Mouse (Mus musculus) G1E (cell line): ENCODE measurements around the gene Gab1. TPM values are rescaled to one million over a fixed set of nuclear protein-coding genes. Genes with fewer than 3 reads are reported as not detected.
"Not testable (repeated sequence)": the region's sequence is repeated elsewhere in the genome, so short reads cannot be mapped to it uniquely, and the experiment has no call there.

Experiments
- ATAC-seq: 2 replicates; pipeline ENCODE4 v1.8.0; 2016; ENCODE audit warnings: mild to moderate bottlenecking; ENCODE audit not compliant: insufficient number of reproducible peaks, poor library complexity, low FRiP score, severe bottlenecking; ENCODE audit errors: extremely low read depth
- DNase-seq: peaks from one replicate; pipeline ENCODE4 v3.0.0; 2012; ENCODE audit warnings: low spot score
- H3K27me3 ChIP-seq: 2 replicates; pipeline ENCODE4 v1.6.1; 2012; ENCODE audit warnings: mild to moderate bottlenecking, low read length, inconsistent platforms; ENCODE audit not compliant: insufficient read depth
- H3K36me3 ChIP-seq: replicated peaks from 2 replicates; pipeline ENCODE3; 2012; ENCODE audit warnings: mild to moderate bottlenecking, inconsistent platforms
- H3K4me1 ChIP-seq: 2 replicates; pipeline ENCODE4 v1.6.1; 2012; ENCODE audit warnings: low read depth, low read length, inconsistent platforms, mixed read lengths; ENCODE audit not compliant: insufficient read depth
- H3K4me3 ChIP-seq: 2 replicates; pipeline ENCODE4 v1.5.1; 2012; ENCODE audit warnings: low read depth, mild to moderate bottlenecking, inconsistent platforms, low read length, moderate library complexity, mixed read lengths
- H3K9me3 ChIP-seq: replicated peaks from 2 replicates; pipeline ENCODE4 v1.6.1; 2012; ENCODE audit warnings: inconsistent platforms
- CTCF ChIP-seq: IDR thresholded peaks from 2 replicates; pipeline ENCODE4 v1.5.1; 2012; ENCODE audit warnings: low read depth, low read length, inconsistent platforms, mixed read lengths
- GATA1 ChIP-seq: IDR thresholded peaks from 2 replicates; pipeline ENCODE4 v1.6.1; 2012; ENCODE audit warnings: borderline replicate concordance, low read length, inconsistent platforms, mixed read lengths
- GATA2 ChIP-seq: IDR thresholded peaks from 2 replicates; pipeline ENCODE4 v1.6.1; 2012; ENCODE audit warnings: low read depth, low read length, inconsistent platforms, borderline replicate concordance
- POLR2AphosphoS5 ChIP-seq: IDR thresholded peaks from 2 replicates; pipeline ENCODE4 v1.6.1; 2012; ENCODE audit warnings: low read depth, low read length, inconsistent platforms; ENCODE audit not compliant: insufficient replicate concordance
- TAL1 ChIP-seq: conservative IDR thresholded peaks from 2 replicates; pipeline ENCODE4 v1.6.1; 2012; ENCODE audit warnings: low read depth, low read length, inconsistent platforms, mixed read lengths
- polyA plus RNA-seq: library from polyadenylated mRNA; stranded (reverse); fragments of >175 nt; gene quantifications from 2 replicates; pipeline ENCODE4 v1.2.3, GENCODE M21; 2012
- total RNA-seq, 2 experiments: library from RNA; stranded (forward) in 1 of 2; stranded (reverse) in 1 of 2; fragments of 200-1000 nt in 1 of 2; fragments of >200 nt in 1 of 2; fragmentation: Nextera tagmentation in 1 of 2; gene quantifications; 2 replicates each; pipeline ENCODE4 v1.2.3; 2014 to 2017

Gene Gab1
- total and polyA plus RNA-seq, 3 experiments, result 2.7 to 20.8 (median 4.4) TPM

DNA sequence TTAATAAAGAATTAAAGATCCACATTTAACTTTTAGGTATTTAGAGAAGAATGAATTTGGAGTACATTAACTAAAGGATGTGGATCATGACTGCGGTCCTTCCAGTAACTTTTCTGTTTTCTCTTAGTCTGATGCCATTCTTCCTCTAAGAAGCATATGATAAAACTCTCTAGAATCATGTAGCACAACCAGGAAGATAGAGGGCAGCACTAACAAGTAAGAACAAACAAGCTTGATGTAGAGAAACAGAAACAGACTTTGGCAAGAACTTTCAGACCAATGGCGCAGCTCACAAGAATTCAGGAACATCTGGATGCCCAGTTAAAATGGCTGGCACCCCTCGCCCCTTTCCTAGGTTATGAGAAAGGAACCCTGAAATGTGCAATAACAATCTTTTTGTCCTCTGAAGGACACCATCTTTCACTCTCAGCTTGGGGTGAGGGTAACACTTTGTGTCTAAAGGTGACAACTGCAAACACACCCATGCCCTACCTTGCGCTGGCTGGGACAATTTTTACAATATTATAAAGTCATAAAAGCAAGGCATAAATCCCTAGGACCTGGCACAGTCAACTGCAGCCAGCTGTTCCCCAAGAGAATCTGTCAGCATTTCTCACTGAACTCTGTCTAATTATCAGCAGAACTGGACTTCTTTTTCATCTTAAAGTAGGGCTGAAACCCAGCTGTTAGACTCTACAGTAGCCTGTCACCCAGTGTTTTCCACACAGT is 107.4 kb downstream of the Gab1 start:
- ATAC-seq (no peak), DNase-seq (no peak)
- TF ChIP-seq CTCF (no peak), POLR2AphosphoS5 (no peak), TAL1 (no peak), GATA2 (no peak), GATA1 (no peak)
- H3K4me3 ChIP-seq, result no peak overlapping the region
- no peaks in the 10 kb centered on the region for H3K27me3 ChIP-seq
- H3K9me3 ChIP-seq, result no peaks in the 10 kb centered on the region
- H3K4me1 ChIP-seq, result no peaks in the 10 kb centered on the region
- peaks cover 36% of the 10 kb centered on the region for H3K36me3 ChIP-seq

DNA sequence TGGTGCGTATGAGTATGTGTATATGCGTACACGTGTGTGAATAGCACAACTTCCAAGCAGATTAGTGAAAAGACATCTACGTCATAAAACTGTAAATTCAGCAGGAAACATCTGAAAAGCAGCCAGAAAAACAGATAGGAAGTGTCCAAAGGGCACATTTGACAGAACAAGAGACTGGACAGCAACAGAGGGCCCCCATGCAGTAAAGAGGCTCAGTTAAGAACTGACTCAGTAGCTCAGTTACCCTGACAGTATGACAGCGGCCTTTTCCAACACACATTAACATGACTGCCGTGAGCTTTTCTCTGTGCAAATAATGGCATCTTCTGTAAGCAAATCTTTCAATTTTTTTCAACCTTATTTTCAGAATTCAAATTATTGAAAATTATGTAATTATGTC is 111.9 kb downstream of the Gab1 start:
- Histone ChIP-seq H3K36me3 (peaks cover 35% of the 10 kb centered on the region), H3K4me1 (no peaks in the 10 kb centered on the region), H3K9me3 (no peaks in the 10 kb centered on the region), H3K27me3 (no peaks in the 10 kb centered on the region), H3K4me3 (no peak overlapping the region)
- no peak for DNase-seq
- ATAC-seq, result no peak
- no peak for TF ChIP-seq CTCF
- no peak for TF ChIP-seq GATA2
- TF ChIP-seq POLR2AphosphoS5, result no peak
- TF ChIP-seq TAL1, result no peak
- no peak for TF ChIP-seq GATA1

DNA sequence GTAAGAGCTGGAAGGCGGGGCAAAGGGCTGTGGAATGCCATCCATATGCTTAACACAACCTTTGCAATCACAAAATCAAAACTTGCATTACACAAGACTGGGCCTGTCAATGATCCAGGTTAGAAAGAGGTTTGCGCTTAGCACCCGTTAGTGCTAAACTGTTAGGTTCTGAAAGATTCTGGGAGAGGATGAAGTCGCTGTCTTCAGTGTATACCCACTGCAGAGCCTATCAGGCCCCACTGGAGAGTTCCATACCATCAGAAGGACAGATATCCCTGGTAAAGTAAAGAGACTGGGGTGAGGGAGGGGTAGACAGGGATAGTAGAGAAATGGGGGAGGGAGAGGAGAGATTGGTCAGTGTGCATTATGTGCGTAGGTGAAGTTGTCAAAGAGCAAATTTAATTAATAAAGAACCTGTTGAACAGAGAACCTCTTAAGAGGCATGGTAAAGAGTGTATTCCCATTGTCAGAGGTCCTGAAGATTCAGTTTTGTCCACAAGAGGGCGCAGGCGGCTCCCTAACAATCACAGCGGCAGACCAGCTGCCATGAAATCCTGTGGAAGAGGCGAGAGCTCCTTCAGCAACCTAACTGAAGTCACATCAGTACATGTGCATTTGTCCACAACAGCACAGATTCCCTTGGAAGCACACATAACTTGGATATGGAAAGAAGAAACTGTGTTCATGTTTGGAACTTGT is 127.2 kb downstream of the Gab1 start:
- ATAC-seq (no peak), DNase-seq (peak; percentile 20)
- Histone ChIP-seq H3K4me3 (no peak overlapping the region), H3K9me3 (no peaks in the 10 kb centered on the region), H3K27me3 (peaks cover 3% of the 10 kb centered on the region; the same call in 1 of the 2 replicates), H3K36me3 (no peaks in the 10 kb centered on the region), H3K4me1 (peaks cover 6% of the 10 kb centered on the region)
- TF ChIP-seq GATA2, result no peak
- peak; percentile 64 for TF ChIP-seq CTCF

DNA sequence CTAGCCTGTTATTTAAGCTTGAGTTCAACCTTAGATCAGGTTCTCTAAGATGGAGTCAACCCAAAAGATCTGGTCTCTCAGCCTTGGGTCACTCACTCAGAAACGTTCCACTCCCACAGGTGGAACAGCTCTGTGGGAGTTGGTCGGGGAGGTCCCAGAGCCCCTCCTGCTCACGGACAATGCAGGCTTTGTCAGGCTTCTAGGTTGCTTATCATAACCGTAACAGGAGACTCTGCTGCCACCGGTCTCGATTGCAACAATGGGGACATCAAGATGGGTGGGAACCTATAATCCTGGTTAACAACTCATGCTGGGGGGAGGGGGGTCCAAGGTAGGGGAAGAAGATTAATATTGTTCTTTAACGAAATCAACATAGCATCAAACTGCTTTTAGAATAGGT is 127.9 kb downstream of the Gab1 start:
- Histone ChIP-seq H3K4me1 (peaks cover 6% of the 10 kb centered on the region), H3K36me3 (no peaks in the 10 kb centered on the region), H3K4me3 (no peak overlapping the region), H3K27me3 (peaks cover 3% of the 10 kb centered on the region; the same call in 1 of the 2 replicates), H3K9me3 (no peaks in the 10 kb centered on the region)
- DNase-seq (no peak), ATAC-seq (no peak)
- TF ChIP-seq GATA2 (no peak), POLR2AphosphoS5 (no peak), CTCF (no peak), GATA1 (no peak), TAL1 (no peak)

DNA sequence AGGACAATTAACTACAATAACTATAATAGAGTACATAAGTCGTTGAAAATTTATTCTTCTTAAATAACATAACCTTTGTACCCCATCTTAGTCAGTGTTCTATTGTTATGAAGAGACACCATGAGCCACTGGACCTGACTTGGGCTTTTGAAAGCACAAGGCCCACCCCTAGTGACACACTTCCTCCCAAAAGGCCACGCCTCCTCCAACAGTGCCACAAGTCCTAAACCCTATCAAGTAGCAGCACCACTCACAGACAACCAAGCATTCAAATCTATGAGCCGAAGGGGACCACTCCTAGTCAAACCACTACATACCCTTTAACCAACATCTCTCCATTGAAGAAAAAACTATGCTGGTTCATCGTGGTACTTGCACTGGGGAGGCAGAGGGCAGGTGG is 131.2 kb downstream of the Gab1 start:
- H3K9me3 ChIP-seq, result no peaks in the 10 kb centered on the region
- DNase-seq (no peak), ATAC-seq (no peak)
- H3K27me3 ChIP-seq, result peaks cover 3% of the 10 kb centered on the region; the same call in 1 of the 2 replicates
- no peaks in the 10 kb centered on the region for H3K36me3 ChIP-seq
- peaks cover 6% of the 10 kb centered on the region for H3K4me1 ChIP-seq
- TF ChIP-seq GATA2 (no peak), CTCF (no peak), POLR2AphosphoS5 (no peak), GATA1 (no peak), TAL1 (no peak)
- no peak overlapping the region for H3K4me3 ChIP-seq

DNA sequence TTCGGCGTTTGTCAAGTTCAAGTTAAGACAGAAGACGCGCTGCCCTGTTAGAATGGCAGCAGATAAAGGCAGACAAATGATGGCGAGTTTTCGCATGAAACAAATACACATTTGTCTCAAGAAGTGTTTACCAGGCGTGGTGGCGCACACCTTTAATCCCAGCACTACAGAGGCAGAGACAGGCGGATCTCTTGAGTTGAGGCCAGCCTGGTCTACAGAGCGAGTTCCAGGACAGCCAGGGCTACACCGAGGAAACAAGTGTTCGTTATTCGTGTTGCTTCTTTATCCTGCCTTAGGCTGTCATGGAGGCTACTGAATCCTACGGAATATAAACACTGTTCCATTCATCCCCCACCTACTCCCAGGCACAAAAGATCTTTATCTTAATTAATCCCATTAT is 140.4 kb downstream of the Gab1 start:
- Histone ChIP-seq H3K27me3 (no peaks in the 10 kb centered on the region), H3K4me3 (peak overlapping the region; percentile 83), H3K4me1 (peaks cover 25% of the 10 kb centered on the region), H3K36me3 (peaks cover 12% of the 10 kb centered on the region), H3K9me3 (peaks cover 4% of the 10 kb centered on the region)
- no peak for ATAC-seq
- TF ChIP-seq CTCF (no peak), GATA2 (no peak), TAL1 (no peak), POLR2AphosphoS5 (no peak), GATA1 (no peak)
- no peak for DNase-seq

DNA sequence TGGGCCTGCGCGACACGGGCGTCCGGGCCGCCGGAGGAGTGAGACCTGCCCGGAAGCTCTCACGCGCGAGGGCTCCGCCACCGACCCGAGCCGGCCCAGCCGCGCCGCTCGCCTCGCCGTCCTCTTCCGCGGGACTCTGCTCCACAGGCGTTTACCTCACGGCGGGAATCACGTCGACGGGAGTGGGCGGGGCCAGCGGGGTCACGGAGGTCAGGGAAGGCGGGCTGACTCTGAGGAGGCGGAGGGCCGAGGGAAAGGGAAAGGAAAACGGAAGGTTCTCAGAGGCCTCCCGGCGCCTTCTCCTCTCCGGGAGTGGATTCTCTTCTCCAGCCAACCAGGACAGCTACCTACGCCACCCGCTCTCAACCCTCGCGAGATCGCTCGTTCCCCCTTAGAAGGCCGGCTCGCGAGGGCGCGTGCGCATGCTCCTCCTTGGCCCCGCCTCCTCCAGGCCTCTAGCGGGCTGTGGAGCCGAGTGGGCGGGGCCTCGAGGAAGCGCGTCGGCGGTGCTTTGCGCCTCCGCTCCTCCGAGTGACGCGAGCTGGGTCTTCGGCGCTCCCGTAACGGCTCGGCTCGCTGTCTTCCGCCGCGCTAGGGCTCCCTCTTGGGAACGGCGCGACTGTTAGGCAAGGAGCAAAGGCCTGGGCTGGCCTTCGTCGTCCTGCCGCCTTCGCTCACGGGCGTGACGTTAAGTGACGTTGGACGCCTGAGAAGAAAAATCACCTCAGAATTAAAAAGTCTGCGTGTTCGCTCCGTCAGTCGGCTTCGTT is 141.0 kb downstream of the Gab1 start, which contains the start of gene Smarca5:
TSS of gene Smarca5 (minus strand) at position 343 of the 770 bp plus-strand sequence.
- H3K27me3 ChIP-seq, H3K9me3 ChIP-seq: not testable (repeated sequence)
- ATAC-seq (peak; percentile 94), DNase-seq (peak; percentile 65)
- peaks cover 17% of the 10 kb centered on the region for H3K36me3 ChIP-seq
- H3K4me1 ChIP-seq, result peaks cover 25% of the 10 kb centered on the region
- peak within 1 kb of the TSS; percentile 83 for H3K4me3 ChIP-seq
